Mouse (Mus musculus) neural tube, embryonic 11.5 days (tissue): ENCODE data around the gene Shroom4. TPM values are rescaled to one million over a fixed set of nuclear protein-coding genes. Genes with fewer than 3 reads are reported as not detected.

Source experiments
- ATAC-seq: fragments of 200-750 bp; cut with Nextera tagmentation; 2 replicates; pipeline ENCODE4 v1.8.0; 2017; ENCODE audit warnings: moderate number of reproducible peaks, mild to moderate bottlenecking, moderate TSS enrichment, moderate library complexity; ENCODE audit not compliant: insufficient read depth, low FRiP score, low TSS enrichment
- DNase-seq: peaks from one replicate; pipeline ENCODE4 v3.0.0-alpha.2; 2015; ENCODE audit warnings: low spot score
- H3K27ac ChIP-seq: fragments of 300-500 bp; sonication (generic); 2 replicates; pipeline ENCODE4 v1.5.1; 2014; ENCODE audit warnings: low read depth, mild to moderate bottlenecking, low read length
- H3K27me3 ChIP-seq: fragments of 300-500 bp; sonication (generic); 2 replicates; pipeline ENCODE4 v1.6.1; 2014; ENCODE audit warnings: mild to moderate bottlenecking, low read length, mixed read lengths; ENCODE audit not compliant: control insufficient read depth, insufficient read depth
- H3K36me3 ChIP-seq: fragments of 300-500 bp; sonication (generic); 2 replicates; pipeline ENCODE4 v1.6.1; 2014; ENCODE audit warnings: mild to moderate bottlenecking, low read length, moderate library complexity, mixed read lengths; ENCODE audit not compliant: control insufficient read depth, insufficient read depth
- H3K4me1 ChIP-seq: fragments of 300-500 bp; sonication (generic); 2 replicates; pipeline ENCODE4 v1.6.1; 2014; ENCODE audit warnings: low read length, mixed read lengths; ENCODE audit not compliant: control insufficient read depth, insufficient read depth
- H3K4me2 ChIP-seq: fragments of 300-500 bp; sonication (generic); 2 replicates; pipeline ENCODE4 v1.6.1; 2014; ENCODE audit warnings: low read depth, mild to moderate bottlenecking, moderate library complexity
- H3K4me3 ChIP-seq: fragments of 300-500 bp; sonication (generic); 2 replicates; pipeline ENCODE4 v1.5.1; 2014; ENCODE audit warnings: low read depth, low read length
- H3K9ac ChIP-seq: fragments of 300-500 bp; sonication (generic); 2 replicates; pipeline ENCODE4 v1.6.1; 2014; ENCODE audit warnings: mild to moderate bottlenecking, low read length
- H3K9me3 ChIP-seq: fragments of 300-500 bp; sonication (generic); 2 replicates; pipeline ENCODE4 v1.6.1; 2016; ENCODE audit warnings: low read length; ENCODE audit not compliant: control insufficient read depth
- WGBS: fragments of 180-500 bp; shearing (Covaris S2); extraction: QIAGEN DNeasy Blood & Tissue Kit; methylation state at CpG from one replicate; pipeline ENCODE4 v1.1.7; 2014; 5-methylcytosine and 5-hydroxymethylcytosine counted together
- polyA plus RNA-seq: library from polyadenylated mRNA; unstranded; fragments of >200 nt; fragmentation: Nextera tagmentation; extraction: Ambion mirVana; gene quantifications from 2 replicates; pipeline ENCODE4 v1.2.1, GENCODE M21; 2014

The Shroom4 gene
- 7.4 and 8.0 TPM in 2 replicates for polyA plus RNA-seq

DNA sequence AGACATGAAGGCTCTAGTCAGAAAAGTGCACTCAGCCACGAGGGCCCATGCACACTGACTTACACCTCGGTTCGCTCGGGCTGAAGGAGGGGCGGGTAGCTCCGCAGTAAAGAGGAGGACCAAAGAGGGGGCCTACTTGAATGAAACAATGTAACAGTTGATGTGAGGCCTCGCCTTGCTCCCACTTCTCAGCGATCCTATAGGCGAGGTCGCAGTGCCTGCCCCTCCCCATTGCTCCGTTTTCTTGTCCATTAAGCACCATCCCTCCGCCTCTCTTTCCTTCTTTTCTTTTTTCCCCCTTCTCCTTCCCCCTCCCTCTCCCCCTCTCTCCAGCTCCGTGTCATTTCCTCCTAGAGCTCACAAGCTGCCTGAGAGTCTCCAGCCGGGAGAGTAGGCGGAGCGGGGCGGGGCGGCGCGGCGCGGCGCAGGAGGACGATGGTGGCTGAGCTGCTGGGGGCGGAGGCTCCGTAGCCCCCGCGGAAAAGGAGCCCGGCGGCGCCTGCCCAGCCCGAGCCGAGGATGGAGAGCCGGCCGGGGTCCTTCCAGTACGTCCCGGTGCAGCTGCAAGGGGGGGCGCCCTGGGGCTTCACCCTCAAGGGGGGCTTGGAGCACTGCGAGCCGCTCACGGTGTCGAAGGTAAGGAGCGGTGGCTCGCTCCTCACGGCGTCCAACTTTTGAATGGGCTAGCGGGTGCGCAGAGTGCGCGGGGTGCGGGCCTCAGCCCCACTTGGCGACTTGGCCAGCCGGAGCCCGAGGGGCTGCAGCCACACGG is at the start of gene Shroom4:
Gene Shroom4, plus strand, starts transcription at position 229 of the 772 bp plus-strand sequence.
- no peaks in the 10 kb centered on the region for H3K36me3 ChIP-seq
- 14% methylated on average over 41 of the region's 55 CpGs for WGBS
- H3K9ac ChIP-seq, result peak within 1 kb of the TSS; percentile 63
- H3K4me2 ChIP-seq, result peak within 1 kb of the TSS; percentile 48
- H3K4me1 ChIP-seq, result no peaks in the 10 kb centered on the region
- peak within 1 kb of the TSS; percentile 60 for H3K4me3 ChIP-seq
- H3K9me3 ChIP-seq, result no peaks in the 10 kb centered on the region
- ATAC-seq, result peak; percentile 94
- peak within 1 kb of the TSS; percentile 56; the same call in 1 of the 2 replicates for H3K27ac ChIP-seq
- DNase-seq, result peak; percentile 84
- no peaks in the 10 kb centered on the region for H3K27me3 ChIP-seq

DNA sequence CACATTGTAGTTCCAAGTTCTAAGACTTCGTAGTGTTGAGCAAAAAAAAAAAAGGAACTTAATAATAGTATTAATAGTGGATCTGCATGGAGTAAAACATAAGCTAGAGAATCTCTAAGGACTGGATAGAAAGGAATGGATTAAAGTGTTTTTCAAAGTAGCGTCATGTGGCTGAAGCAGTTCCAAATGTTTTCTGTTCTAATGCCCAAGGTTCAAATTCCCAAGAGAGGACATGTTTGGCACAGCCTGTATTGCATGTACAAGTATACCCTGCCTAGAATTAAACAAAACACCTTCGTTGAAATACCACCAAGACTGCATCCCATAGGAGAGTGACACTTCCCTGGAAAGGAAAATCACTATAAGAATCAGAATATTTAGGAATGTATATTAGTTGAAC is 42.8 kb upstream of the Shroom4 start:
- no peaks in the 10 kb centered on the region for H3K4me1 ChIP-seq
- H3K9ac ChIP-seq, result no peak overlapping the region
- no peaks in the 10 kb centered on the region for H3K36me3 ChIP-seq
- no peak for ATAC-seq
- DNase-seq, result no peak
- H3K4me3 ChIP-seq, result no peak overlapping the region
- no peaks in the 10 kb centered on the region for H3K9me3 ChIP-seq
- no peak overlapping the region for H3K27ac ChIP-seq
- 81% methylated on average over 3 of the region's 3 CpGs for WGBS
- H3K27me3 ChIP-seq, result no peaks in the 10 kb centered on the region
- no peak overlapping the region for H3K4me2 ChIP-seq

DNA sequence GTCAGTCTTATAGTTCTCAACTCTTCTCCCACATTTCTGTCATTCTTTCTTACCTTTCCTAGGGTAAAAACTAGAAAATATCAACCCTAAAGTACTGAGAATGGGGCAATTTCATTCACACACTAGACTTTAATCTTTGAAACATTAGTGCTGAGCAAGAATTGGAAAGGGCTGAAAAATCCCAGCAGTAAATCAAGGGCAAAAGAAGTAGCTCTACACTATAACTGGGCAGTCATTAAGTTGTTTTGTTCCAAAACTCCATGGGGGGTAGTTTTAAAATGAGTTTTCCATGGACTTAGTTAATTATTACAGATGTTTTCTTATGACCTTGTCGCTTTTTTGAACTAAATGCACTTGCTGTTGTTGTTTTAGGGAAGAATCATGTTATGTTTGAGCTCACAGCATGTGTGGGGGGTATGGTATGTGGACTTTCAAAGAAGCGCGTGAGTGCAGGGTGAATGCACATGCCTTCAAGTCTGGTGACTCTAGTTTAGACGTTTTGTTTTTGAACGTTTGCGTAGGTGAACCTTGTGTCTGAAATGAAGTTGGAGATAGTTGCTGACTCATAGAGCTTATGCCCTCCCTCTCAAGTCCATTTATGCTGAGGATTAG is 42.0 kb upstream of the Shroom4 start:
- no peak for ATAC-seq
- 62% methylated on average over 6 of the region's 6 CpGs for WGBS
- Histone ChIP-seq H3K9ac (no peak overlapping the region), H3K27me3 (no peaks in the 10 kb centered on the region), H3K4me3 (no peak overlapping the region), H3K4me1 (no peaks in the 10 kb centered on the region), H3K9me3 (no peaks in the 10 kb centered on the region), H3K27ac (no peak overlapping the region), H3K4me2 (no peak overlapping the region), H3K36me3 (no peaks in the 10 kb centered on the region)
- DNase-seq, result no peak

DNA sequence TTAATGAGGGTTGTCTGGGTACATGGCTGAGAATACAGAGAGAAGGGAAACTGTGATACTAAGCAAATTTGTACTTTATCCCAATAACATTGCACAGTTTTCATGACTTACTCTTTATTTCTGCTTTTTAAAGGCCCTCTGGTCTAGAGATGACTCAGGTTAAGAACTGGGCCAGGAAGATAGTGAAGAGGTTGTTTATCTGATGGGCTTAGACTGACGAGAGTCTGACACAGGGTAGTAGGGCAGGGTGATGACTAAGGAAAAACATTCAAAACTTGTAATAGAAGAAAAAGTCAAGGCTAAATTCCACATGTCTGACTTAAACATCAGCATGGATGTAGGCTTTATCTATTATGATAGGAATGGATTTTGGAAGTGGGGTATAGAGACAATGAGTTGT is 30.8 kb upstream of the Shroom4 start:
- H3K36me3 ChIP-seq, result no peaks in the 10 kb centered on the region
- H3K9me3 ChIP-seq, result no peaks in the 10 kb centered on the region
- no peak for ATAC-seq
- H3K9ac ChIP-seq, result no peak overlapping the region
- no peak overlapping the region for H3K27ac ChIP-seq
- DNase-seq, result no peak
- H3K27me3 ChIP-seq, result no peaks in the 10 kb centered on the region
- H3K4me1 ChIP-seq, result no peaks in the 10 kb centered on the region
- no peak overlapping the region for H3K4me2 ChIP-seq
- H3K4me3 ChIP-seq, result no peak overlapping the region
- WGBS, result 97% methylated on average over 1 of the region's 1 CpGs

DNA sequence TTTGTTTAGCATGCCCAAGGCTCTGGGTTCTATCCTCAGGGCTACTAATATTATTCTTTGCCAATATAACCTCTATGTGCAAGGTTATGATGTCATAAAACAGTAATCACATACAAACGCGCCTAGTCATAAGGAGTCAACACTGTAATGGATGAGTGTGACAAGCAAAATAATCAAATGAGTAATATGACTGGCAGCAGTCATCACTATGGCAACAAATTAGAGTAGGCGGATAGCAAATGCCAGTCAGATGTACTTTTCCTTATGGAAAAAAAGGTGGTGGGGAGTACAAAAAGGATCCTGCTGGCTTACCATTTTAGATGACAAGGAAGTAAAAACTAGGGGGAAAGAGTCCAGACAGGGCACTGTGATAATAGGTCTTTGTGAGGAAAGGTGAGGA is 28.9 kb upstream of the Shroom4 start:
- H3K4me1 ChIP-seq, result no peaks in the 10 kb centered on the region
- no peaks in the 10 kb centered on the region for H3K36me3 ChIP-seq
- DNase-seq, result no peak
- H3K4me3 ChIP-seq, result no peak overlapping the region
- no peaks in the 10 kb centered on the region for H3K9me3 ChIP-seq
- no peaks in the 10 kb centered on the region for H3K27me3 ChIP-seq
- 86% methylated on average over 3 of the region's 3 CpGs for WGBS
- no peak overlapping the region for H3K4me2 ChIP-seq
- ATAC-seq, result no peak
- no peak overlapping the region for H3K27ac ChIP-seq
- no peak overlapping the region for H3K9ac ChIP-seq

DNA sequence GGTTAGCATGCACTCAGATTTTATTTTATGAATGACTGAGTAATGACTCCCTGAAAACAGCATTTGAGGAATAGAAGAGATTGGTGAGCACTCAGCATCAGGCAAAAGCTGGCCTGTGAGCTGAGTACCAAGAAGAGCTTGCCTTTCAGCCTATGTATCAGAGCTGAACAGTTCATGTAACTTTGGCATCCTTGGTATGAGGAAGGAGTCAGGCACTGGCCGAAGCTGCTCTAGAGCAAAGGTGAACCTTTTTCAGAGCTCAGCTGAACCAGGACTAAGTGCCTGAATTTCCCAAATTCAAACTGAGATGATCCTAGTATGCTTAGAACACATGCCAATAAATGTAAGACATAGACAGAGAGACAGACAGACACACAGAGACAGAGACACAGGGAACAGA is 5.8 kb upstream of the Shroom4 start:
- H3K4me2 ChIP-seq, result no peak overlapping the region
- no peak overlapping the region for H3K27ac ChIP-seq
- no peak overlapping the region for H3K9ac ChIP-seq
- H3K27me3 ChIP-seq, result no peaks in the 10 kb centered on the region
- ATAC-seq, result no peak
- no peak overlapping the region for H3K4me3 ChIP-seq
- no peaks in the 10 kb centered on the region for H3K36me3 ChIP-seq
- no peaks in the 10 kb centered on the region for H3K4me1 ChIP-seq
- DNase-seq, result no peak
- H3K9me3 ChIP-seq, result no peaks in the 10 kb centered on the region
- 92% methylated on average over 1 of the region's 1 CpGs for WGBS

DNA sequence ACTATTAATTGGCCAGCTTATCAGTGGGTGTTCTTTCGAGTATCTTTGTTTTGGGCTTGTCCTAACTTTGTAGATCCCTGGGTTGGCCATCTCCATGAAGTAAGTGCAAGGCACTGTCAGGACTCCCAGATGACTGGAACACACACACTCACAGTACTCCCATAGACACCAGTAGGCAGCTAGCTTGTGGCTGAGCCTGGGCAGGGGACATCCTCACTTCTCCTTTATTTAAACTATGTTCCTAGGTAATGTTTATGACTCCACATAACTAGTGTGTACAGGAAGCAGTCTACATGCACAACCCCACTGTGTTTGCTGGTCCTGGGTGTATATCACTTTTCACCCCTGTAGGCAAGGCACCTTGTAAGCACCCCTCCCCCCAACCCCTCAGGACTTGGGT is 461 bp upstream of the Shroom4 start:
- 54% methylated on average over 1 of the region's 1 CpGs for WGBS
- Histone ChIP-seq H3K4me1 (no peaks in the 10 kb centered on the region), H3K9ac (peak overlapping the region; percentile 39; the same call in 1 of the 2 replicates), H3K4me3 (peak overlapping the region; percentile 60), H3K4me2 (peak overlapping the region; percentile 48), H3K27ac (no peak overlapping the region), H3K9me3 (no peaks in the 10 kb centered on the region), H3K27me3 (no peaks in the 10 kb centered on the region), H3K36me3 (no peaks in the 10 kb centered on the region)
- peak; percentile 0; the same call in 1 of the 2 replicates for ATAC-seq
- DNase-seq, result no peak

DNA sequence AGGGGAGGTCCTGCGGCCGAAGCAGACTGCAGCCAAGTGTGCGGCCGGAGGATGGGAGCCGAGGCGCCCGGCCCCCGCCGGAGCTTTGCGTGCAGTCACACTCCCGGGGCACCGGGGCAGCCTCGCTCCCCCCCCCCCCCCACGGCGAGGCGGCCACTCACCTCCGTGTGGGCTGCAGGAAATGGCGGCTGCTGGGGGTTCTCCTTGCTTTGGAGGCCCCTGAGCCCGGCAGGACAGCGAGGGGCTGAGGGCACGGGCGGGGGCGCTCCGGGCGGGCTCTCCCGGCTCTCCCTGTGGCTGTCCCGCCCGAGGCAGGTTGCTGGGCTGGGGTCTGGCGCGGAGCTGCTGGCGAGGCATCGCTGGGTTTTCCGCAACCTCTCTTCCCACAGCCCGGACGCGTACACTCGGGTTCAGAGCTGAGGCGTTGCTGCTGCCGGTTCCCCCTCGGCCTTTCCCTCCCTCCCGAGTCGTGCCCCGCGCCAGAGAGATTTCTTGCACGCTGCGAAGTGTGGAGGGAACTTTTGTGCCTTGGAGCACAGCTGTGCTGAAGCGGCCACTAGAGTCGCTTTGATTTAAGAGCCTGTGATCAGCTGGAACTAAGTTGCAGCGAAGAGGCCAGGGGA is 855 bp downstream of the Shroom4 start:
- Histone ChIP-seq H3K9me3 (no peaks in the 10 kb centered on the region), H3K36me3 (no peaks in the 10 kb centered on the region), H3K4me3 (peak overlapping the region; percentile 60), H3K4me2 (peak overlapping the region; percentile 48), H3K27me3 (no peaks in the 10 kb centered on the region), H3K4me1 (no peaks in the 10 kb centered on the region), H3K9ac (peak overlapping the region; percentile 63), H3K27ac (peak overlapping the region; percentile 56; the same call in 1 of the 2 replicates)
- WGBS, result 8% methylated on average over 16 of the region's 49 CpGs
- ATAC-seq (peak; percentile 62), DNase-seq (peak; percentile 40)
